Mouse (Mus musculus): ENCODE data around the gene E2f4.

The E2f4 gene

GRCm38 (mm10) chr8:105292471-105292870 is 5.0 kb upstream of the E2f4 start:
- DNase-seq (ENCODE audit: low spot score in 2 of 2), result no peak

- peak in 1 of 2 experiments; percentile 49 for DNase-seq (ENCODE audit: low spot score in 2 of 2)
Observed at GRCm38 (mm10) chr8:105293405-105293804, 4.1 kb upstream of the E2f4 start.

DNA sequence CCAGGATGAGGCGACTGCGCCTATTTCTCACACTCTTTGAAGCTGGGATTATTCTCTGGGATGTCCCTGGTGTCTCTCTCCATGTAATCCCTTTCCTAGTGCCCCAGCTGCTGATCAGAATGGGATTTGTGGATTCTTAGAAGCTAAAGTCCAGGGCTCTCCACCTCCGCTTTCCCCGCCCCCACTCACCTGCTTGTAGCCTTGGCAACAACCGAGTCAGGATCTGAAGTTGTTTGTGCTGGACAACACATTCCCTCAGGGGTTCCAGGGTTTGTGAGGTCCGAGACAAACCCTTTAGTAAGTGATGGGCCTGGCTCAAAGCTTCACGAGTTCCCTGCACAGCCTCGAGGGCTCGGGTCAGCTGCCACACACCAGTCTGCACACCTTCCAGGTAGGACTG is 2.7 kb upstream of the E2f4 start:
- no peak for DNase-seq (ENCODE audit: low spot score in 2 of 2)

- no peak for DNase-seq (ENCODE audit: low spot score in 2 of 2)
Observed at GRCm38 (mm10) chr8:105295256-105295655, 2.2 kb upstream of the E2f4 start.

- DNase-seq (ENCODE audit: low spot score in 2 of 2), result no peak
Observed at GRCm38 (mm10) chr8:105295895-105296573, 1.4 kb upstream of the E2f4 start, which contains the start of gene Exoc3l. Exoc3l (minus strand) TSS chr8:105296101.

- no peak for DNase-seq (ENCODE audit: low spot score in 2 of 2)
Observed at GRCm38 (mm10) chr8:105298351-105299252, 1.1 kb downstream of the E2f4 start.

DNA sequence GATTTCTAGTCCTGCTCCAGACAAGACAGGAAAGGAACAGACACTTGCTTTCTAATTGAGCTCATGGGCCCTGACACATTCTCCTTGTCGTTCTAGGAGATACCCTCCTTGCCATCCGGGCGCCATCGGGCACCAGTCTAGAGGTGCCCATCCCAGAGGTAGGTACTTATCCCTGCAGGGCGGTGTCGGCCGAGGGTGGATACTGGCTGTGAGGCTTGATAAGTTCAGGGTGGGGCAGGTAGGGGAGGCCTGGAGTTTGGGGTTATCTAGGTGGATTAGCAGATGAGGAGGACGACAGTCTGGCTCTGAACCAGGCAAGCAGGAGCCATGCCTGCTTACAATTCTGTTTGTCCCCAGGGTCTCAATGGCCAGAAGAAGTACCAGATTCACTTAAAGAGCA is 2.5 kb downstream of the E2f4 start:
- no peak for DNase-seq (ENCODE audit: low spot score in 2 of 2)

- DNase-seq (ENCODE audit: low spot score in 2 of 2), result no peak
Observed at GRCm38 (mm10) chr8:105303396-105303795, 5.9 kb downstream of the E2f4 start.

- no peak for DNase-seq (ENCODE audit: low spot score in 2 of 2)
Observed at GRCm38 (mm10) chr8:105303874-105304273, 6.4 kb downstream of the E2f4 start.

DNA sequence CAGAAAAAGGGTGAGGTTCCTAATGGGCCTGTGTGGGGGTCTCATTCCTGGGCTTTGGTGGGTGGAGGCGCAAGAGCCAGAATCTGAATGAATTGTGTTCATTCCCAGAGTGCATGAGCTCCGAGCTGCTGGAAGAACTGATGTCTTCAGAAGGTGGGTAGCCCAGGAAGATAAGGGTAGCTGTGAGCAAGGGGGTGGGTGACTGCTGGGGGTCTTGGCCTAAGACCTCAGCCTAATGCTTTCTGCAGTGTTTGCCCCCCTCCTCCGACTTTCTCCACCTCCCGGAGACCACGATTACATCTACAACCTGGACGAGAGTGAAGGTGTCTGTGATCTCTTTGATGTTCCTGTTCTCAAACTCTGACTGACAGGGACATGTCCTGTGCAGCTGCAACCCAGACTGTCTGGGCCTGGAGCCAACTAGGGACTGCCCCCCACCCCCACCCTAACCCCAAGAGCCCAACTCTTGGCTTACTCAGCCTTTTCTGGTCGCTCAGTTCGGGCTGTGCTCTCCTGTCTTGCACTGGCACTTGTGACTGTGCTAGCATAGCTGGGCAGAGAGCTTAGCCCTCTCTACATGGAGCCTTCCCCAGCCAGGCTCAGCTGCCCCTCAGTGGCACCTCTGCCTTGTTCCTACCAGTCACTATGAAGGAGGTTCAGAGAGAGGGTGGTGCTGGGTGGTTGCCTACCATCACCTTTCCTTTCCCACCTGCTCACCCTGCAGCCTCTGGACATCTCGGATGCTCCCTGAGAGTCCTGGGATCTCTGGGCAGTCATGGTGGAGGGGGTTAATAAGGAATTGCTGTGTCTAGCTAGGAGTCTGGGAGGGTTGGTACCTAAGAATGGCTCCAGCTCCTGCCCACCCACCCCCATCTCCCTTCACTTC is 7.1 kb downstream of the E2f4 start:
- no peak for DNase-seq (ENCODE audit: low spot score in 2 of 2)

DNA sequence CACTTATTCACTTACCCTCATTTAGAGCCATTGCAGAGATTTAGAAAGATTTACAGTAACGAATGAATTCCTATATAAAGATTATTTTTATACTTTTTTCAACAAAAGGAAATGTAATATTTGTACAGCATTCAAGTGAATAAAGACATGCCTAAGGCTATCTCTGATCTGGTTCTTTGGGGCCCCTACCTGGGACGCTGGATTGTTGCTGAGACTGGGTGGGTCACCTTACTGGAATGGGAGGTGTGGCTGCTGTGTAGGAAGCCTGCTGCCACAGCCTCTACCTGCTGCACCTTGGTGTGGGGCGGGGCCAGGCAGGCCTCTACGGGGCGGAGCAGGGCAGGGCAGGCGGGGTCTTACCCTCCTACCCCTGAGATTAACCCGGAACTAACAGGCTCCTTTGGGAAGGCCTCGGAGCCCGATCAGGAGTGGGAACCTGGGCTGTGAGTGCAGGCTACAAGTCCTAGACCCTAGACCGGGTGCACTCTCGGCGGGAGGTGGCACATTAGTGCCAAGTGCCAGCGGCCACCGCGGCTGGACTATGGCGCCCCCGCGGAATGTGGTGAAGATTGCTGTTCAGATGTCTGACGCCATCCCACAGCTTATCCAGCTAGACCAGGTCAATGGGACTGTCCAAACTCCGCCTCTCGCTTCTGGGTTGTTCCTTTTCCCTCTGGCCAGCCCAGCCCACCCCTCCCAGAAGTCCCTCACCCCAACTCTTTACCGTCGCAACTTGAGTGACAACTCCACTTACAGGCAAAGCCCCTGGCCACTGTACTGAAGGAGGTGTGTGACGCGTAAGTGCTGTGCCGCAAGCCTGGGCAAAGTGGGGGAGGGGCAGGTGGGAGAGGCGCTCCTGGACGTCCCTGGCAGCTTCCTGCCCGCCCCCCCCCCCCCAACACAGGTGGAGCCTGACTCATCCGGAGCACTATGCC is 8.0 kb downstream of the E2f4 start, which contains the start of gene Elmo3:
Gene Elmo3, plus strand, starts transcription at position 391 of the 935 bp plus-strand sequence.
- peak in 1 of 2 experiments; percentile 57 for DNase-seq (ENCODE audit: low spot score in 2 of 2)

GRCm38 (mm10) chr8:105306146-105306691 is 8.8 kb downstream of the E2f4 start:
- DNase-seq (ENCODE audit: low spot score in 2 of 2), result no peak

DNA sequence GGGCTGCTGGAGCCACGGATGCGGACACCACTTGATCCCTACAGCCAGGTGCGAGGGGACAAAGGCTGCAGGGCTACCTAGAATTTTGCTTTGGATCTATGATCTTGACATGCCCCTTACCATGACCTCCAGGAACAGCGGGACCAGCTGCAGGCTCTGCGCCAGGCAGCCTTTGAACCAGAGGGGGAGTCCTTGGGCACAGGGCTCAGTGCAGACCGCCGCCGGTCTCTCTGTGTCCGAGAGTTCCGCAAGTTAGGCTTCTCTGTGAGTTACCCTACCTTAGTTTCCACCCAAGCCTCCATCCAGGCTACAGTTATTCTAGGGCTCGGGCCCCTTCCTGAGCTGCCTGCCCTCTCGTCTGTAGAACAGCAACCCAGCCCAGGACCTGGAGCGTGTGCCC is 10.2 kb downstream of the E2f4 start:
- no peak for DNase-seq (ENCODE audit: low spot score in 2 of 2)

DNA sequence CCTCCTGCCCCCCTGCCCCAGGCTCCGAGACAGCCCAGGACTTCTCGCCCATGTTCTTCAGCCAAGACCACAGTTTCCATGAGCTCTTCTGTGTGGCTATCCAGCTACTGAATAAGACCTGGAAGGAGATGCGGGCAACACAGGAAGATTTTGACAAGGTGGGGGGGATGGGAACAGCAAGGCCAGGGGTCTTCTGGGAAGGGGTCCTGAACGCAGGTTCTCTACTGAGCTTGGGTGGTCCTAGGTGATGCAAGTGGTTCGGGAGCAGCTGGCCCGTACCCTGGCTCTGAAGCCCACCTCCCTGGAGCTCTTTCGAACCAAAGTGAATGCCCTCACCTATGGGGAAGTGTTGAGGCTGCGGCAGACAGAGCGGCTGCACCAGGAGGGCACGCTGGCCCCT is 11.0 kb downstream of the E2f4 start:
- DNase-seq (ENCODE audit: low spot score in 2 of 2), result no peak

- DNase-seq (ENCODE audit: low spot score in 2 of 2), result no peak
Observed at GRCm38 (mm10) chr8:105309142-105309847, 11.8 kb downstream of the E2f4 start.

DNA sequence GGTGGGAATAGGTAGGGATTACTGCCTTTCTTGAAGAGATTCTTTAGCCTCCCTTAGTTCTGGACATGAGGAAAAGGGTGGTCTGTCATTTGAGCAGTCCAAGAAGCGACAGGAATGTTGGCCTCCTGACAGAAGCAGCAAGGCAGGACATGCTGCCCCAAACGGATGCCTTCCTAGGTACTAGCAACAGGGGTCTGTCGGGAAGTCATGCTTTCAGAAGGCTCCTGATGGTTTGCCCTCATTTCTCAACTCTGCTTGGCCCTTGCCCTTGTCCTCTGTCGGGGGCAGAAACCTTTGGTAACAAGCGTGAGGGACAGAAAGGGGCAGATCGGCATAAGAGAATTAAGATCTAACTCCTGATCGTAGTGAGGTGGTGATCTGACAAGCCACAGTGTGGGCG is 12.7 kb downstream of the E2f4 start:
- DNase-seq (ENCODE audit: low spot score in 2 of 2), result no peak

DNA sequence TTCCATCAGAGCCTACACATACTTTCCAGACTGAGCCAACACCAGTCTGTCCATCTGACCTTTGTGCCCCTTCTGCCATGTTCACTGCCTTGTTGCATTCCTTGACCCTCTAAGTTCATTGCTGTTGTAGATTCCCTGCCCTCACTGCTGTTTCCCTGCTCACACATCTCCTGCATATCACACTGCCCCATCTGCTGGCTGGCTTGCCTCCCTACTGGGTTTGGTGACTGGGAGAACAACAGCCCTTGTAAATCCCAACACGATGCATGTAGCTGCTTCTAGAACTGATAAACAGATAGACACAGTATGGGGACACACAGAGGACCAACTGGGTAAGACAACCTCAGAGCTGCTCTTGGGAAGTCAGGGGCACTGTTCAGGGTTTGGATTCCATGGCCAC is 14.3 kb downstream of the E2f4 start:
- DNase-seq (ENCODE audit: low spot score in 2 of 2), result no peak

GRCm38 (mm10) chr8:105312891-105313481 is 15.5 kb downstream of the E2f4 start:
- DNase-seq (ENCODE audit: low spot score in 2 of 2), result no peak

- DNase-seq (ENCODE audit: low spot score in 2 of 2), result no peak
Observed at GRCm38 (mm10) chr8:105313622-105314402, 16.3 kb downstream of the E2f4 start.

All from cerebellum, postnatal 4 days (tissue).